Mouse (Mus musculus): ENCODE measurements around the gene Rap1gap.

DNA sequence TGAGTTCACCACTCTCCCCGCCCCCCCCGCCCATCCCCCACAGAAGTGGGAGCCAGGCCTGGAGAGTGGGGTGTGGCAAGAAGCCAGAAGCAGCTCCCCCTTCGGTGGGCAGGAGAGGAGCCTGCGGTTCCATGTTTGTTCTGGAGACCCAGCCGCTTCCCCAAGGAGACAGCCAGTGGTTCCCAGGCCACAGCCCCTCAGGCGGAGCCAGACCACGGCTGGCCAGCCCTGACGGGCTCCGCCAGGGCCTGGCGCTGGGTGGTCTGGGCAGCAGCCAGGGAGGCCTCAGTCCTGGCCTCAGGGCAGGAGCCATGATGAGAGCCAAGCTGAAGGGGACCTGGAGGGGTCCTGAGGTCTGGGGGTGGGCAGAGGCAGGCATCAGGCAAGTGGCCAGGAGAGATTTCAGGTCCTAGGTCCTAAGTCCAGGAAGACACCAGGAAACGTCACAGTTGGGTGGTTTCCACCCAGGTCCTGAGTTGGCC, 71.7 kb downstream of the Rap1gap start:
- TF ChIP-seq CTCF (IDR thresholded peaks at IDR 0.05; ENCODE audit: borderline replicate concordance, extremely low read depth, insufficient read depth, insufficient read length): no peak
- no peak for TF ChIP-seq POLR2A (IDR thresholded peaks at IDR 0.05; ENCODE audit: borderline replicate concordance, extremely low read depth, insufficient read depth, insufficient read length, poor library complexity, severe bottlenecking)
